Mouse (Mus musculus) embryonic fibroblast, embryonic 13.5 days (primary cell): ENCODE results near the gene Aplp1. TPM values are rescaled to one million over a fixed set of nuclear protein-coding genes. Genes with fewer than 3 reads are reported as not detected.
A peak's percentile ranks its signal among the peaks of the same experiment; 100 is the strongest.

Source experiments
- H3K27ac ChIP-seq: 2 replicates; pipeline ENCODE4 v1.5.1; 2012; ENCODE audit warnings: low read length, control low read depth, inconsistent platforms; ENCODE audit not compliant: insufficient read depth
- H3K4me1 ChIP-seq: 2 replicates; pipeline ENCODE4 v1.6.1; 2011; ENCODE audit warnings: low read length; ENCODE audit not compliant: control insufficient read depth, insufficient read depth
- H3K4me3 ChIP-seq: 2 replicates; pipeline ENCODE4 v1.5.1; 2011; ENCODE audit warnings: mild to moderate bottlenecking, control low read depth, low read length; ENCODE audit not compliant: insufficient read depth
- CTCF ChIP-seq: IDR thresholded peaks from 2 replicates; pipeline ENCODE4 v1.5.1; 2011; ENCODE audit warnings: mild to moderate bottlenecking, control low read depth, low read length, moderate library complexity, borderline replicate concordance; ENCODE audit not compliant: insufficient read depth
- POLR2A ChIP-seq: IDR thresholded peaks from 2 replicates; pipeline ENCODE4 v1.6.1; 2011; ENCODE audit warnings: low read depth, mild to moderate bottlenecking, control low read depth, low read length, moderate library complexity
- polyA plus RNA-seq: library from polyadenylated mRNA; stranded (reverse); fragments of >200 nt; gene quantifications from 2 replicates; pipeline ENCODE4 v1.2.4, GENCODE M21; 2011; ENCODE audit warnings: low read depth; ENCODE audit not compliant: missing spikeins, insufficient read length

Gene Aplp1
- polyA plus RNA-seq, 1 experiment, result 34.2 TPM

DNA sequence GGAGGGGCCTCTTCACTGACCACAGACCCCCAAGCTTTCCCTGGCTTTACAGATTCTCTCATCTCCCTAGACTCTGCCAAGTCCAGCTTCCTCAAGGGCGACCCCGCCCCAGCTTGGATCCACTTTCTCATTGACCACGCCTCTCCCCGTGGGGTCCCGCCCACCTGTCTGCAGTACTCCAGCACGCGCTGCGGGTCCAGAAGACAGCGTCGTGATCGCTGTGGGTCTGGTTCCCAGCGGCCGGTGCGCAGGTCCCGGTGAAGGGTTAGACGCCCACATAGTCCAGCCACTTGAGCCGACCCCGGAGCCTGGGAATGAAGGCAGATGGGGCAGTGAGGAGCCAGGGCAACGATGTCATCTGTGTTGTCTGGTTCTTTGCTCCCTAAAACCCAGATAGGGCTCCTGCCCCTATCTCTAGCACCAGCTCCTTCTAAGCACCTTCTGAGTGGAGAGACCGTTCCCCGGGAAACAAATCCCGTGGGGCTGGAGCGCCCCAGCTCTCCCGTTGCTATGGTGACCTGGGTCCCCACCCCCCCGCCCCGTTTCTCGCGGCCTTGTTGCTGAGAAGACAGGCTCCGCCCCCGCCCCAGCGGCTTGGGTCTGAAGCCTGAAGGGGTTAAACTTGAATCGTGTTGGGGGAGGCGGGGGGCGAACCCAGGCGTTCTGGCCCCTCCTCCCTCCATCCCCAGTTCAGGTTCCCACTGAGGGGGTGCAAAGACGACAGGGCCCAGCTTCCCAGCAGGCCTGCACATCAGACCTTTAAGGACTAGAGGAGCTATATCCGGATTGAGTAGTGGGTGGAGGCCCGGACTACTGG is 973 bp downstream of the Aplp1 start:
- TF ChIP-seq CTCF (no peak), POLR2A (no peak)
- Histone ChIP-seq H3K27ac (no peak overlapping the region), H3K4me1 (no peaks in the 10 kb centered on the region), H3K4me3 (peak overlapping the region; percentile 51)

DNA sequence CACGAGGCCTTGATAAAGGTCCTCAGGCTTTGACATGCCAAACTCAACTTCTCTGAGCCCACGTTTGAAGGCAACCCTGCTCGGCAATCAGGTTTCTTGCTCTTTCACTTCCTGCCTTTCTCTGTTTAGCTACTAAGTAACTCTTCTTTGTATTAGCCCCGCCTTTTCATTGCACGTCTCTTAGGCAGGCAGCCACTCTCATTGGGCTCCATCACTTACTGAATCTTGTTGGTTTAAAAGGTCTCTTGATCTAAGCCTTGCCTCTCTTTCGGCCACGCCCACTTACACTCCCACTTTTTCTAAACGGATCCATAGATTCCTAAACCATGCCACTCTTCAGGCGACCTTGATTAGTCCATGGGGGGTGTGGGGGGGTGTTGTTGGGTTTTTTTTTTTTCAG is 1.6 kb downstream of the Aplp1 start:
- Histone ChIP-seq H3K27ac (no peak overlapping the region), H3K4me3 (no peak overlapping the region), H3K4me1 (no peaks in the 10 kb centered on the region)
- TF ChIP-seq POLR2A (no peak), CTCF (no peak)

DNA sequence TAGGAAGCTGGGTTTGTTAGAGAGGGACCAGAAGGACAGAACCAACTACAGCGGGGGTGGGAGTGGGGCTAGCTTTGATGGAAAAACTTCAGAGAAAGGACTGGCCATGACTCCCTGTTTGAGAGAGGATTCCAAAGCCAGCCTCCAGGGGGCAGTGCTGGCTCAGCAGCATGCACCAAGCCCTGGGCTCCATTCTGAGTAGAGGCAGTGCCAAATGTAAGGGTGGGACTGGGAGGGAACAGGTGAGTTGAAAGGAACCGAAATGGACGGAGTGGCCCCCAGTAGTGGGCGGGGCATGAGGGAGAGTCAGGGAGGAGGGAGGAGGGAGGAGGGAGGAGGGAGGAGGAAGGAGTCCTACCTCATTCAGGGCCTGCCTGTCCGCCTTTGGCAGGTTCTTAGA is 4.6 kb downstream of the Aplp1 start:
- no peaks in the 10 kb centered on the region for H3K4me1 ChIP-seq
- H3K27ac ChIP-seq, result no peak overlapping the region
- no peak overlapping the region for H3K4me3 ChIP-seq
- TF ChIP-seq POLR2A (no peak), CTCF (peak; percentile 69)

DNA sequence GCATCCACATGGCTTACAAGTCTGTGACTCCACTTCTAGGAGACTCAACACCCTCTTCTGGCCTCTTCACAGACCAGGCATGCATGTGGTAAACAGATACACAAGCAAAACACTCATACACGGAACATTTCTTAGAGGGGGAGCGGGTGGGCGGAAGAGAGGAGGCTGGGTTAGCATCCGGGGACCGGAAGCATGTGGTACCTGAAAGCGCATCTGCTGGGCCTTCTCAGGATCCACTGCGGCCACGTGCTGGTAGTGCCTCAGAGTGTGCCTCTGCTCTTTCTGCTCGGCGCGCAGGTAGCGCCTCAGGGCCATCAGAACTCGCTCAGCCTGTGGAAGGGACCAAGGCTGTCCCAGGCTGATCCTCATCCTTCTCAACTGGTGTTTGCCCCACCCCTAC is 5.6 kb downstream of the Aplp1 start:
- Histone ChIP-seq H3K27ac (no peak overlapping the region), H3K4me1 (no peaks in the 10 kb centered on the region), H3K4me3 (no peak overlapping the region)
- no peak for TF ChIP-seq POLR2A
- no peak for TF ChIP-seq CTCF

DNA sequence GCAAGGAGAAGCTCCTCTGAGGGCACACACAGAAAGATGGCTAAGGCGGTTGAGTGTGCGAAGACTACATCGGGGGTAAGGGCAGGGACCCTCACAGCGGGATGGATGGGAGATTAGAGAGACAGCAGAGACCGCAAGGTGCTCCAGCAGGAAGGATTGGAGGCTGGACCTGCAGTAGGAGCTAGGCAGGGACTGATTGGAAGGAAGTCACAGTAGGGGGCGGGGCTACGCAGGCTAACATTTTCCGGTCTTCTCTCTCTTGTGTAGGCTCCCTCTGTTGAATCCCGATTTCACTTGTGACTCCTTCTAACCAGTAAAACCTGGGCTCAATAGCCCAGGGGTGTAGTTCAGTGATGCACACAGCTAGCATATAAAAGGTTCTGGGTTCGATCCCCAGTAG is 8.5 kb downstream of the Aplp1 start:
- H3K4me3 ChIP-seq, result no peak overlapping the region
- H3K4me1 ChIP-seq, result no peaks in the 10 kb centered on the region
- no peak for TF ChIP-seq POLR2A
- TF ChIP-seq CTCF, result no peak
- no peak overlapping the region for H3K27ac ChIP-seq

DNA sequence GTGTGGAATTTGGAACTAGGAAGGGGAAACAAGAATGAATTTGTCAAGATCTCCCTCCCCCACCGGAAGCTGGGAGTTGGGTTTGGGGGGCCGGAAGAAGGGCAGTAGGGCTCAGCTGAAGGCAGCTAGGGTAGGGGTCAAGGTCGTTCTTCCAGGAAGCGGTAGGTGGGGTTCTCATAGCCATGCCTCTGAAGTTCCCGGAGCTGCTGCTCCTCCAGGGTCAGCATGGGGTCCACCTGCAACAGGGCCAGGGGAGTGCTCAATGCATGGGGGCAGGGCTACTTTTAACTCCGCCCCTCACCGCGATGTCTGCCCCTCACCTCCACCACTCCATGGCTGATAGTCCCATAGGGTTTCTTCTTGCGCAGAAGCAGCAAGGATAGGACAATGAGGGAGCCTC is 10.2 kb downstream of the Aplp1 start:
- H3K27ac ChIP-seq, result no peak overlapping the region
- TF ChIP-seq POLR2A (no peak), CTCF (no peak)
- H3K4me1 ChIP-seq, result 0 out of 2 replicates have a peak, but pooled peaks cover 3% of the 10 kb centered on the region
- H3K4me3 ChIP-seq, result no peak overlapping the region

DNA sequence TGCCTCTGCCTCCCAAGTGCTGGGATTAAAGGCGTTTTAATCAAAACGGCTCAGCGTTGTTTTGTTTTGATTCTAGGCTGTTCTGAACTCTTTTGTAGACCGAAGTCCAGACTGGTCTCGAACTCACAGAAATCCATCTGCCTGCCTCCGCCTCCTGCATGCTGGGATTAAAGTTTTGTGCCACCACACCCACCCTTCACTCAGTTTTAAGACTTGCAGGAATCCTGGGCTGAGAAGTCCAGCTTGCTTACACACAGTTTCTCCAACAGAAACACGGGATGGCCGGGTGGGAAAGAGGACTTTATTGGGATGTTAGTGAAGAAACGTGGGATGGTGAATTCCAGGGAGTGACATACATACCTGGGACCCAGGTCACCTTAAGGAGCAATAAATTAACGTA is 10.6 kb downstream of the Aplp1 start:
- no peak for TF ChIP-seq POLR2A
- H3K27ac ChIP-seq, result no peak overlapping the region
- H3K4me3 ChIP-seq, result no peak overlapping the region
- H3K4me1 ChIP-seq, result 0 out of 2 replicates have a peak, but pooled peaks cover 3% of the 10 kb centered on the region

DNA sequence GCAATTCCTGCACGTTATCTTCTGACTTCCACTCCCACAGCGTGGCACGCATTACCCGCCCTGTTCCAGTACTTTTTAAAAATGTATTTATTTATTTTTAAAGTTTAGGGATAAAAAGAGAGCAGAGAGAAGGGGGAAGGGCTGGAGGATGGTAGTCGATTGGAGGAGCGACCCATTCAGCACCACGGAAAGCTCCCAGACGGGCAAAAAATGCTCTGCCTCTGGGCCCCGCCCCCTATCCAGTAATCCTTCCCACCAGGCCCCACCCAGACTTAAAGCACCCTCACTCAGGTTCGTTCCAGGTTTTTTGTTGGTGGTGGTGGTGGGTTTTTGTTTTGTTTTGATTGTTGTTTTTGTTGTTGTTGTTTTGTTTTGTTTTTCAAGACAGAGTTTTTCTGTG is 11.1 kb downstream of the Aplp1 start:
- H3K4me3 ChIP-seq, result no peak overlapping the region
- no peak overlapping the region for H3K27ac ChIP-seq
- 0 out of 2 replicates have a peak, but pooled peaks cover 3% of the 10 kb centered on the region for H3K4me1 ChIP-seq
- TF ChIP-seq POLR2A (no peak), CTCF (no peak)

DNA sequence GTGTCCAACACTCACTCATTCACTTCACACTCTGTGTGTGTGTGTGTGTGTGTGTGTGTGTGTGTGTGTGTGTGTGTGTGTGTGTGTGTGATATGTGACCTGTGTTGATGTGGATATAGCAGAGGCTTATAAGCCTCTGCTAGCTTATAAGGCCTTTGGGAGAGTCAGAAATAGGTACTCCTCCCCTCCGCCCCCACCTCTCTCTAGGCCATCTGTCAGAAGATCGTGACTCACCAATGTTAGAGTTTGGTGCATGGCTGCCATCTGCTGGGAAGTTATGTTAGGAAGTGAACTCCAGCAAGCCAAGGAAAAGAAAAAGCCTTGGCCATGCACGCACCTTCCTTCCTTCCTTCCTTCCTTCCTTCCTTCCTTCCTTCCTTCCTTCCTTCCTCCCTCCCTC is 13.5 kb downstream of the Aplp1 start:
- H3K4me3 ChIP-seq, result no peak overlapping the region
- TF ChIP-seq CTCF (peak; percentile 36; the same call in 1 of the 2 replicates), POLR2A (no peak)
- H3K27ac ChIP-seq, result no peak overlapping the region

DNA sequence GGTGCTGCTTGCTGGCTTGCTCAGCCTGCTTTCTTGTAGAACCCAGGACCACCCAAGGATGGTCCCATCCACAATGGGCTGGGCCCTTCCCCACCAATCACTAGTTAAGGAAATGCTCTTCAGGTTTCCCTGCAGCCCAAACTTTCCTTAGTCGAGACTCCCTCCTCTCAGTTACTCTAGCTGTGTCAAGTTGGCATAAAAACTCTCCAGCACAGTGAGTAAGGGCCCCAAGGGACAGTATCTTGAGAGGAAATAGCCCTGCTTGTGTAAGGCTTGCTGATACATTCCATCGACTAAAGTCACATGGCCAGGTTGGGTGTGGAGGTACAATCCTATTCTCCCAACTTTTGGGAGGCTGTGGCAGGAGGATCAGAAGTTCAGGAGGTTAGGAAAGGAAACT is 15.1 kb downstream of the Aplp1 start:
- Histone ChIP-seq H3K27ac (no peak overlapping the region; the same call in 1 of the 2 replicates), H3K4me3 (no peak overlapping the region), H3K4me1 (0 out of 2 replicates have a peak, but pooled peaks cover 3% of the 10 kb centered on the region)
- TF ChIP-seq CTCF (no peak), POLR2A (no peak)

More for the DNA sequence above, 13.5 kb downstream of the Aplp1 start:
- H3K4me1 ChIP-seq, result 0 out of 2 replicates have a peak, but pooled peaks cover 3% of the 10 kb centered on the region
